Mouse (Mus musculus) CH12.LX (cell line): Measurements from ENCODE around the gene Fxyd2. TPM values are rescaled to one million over a fixed set of nuclear protein-coding genes. Genes with fewer than 3 reads are reported as not detected.

Source experiments
- DNase-seq: peaks from one replicate; pipeline ENCODE4 v3.0.0-alpha.2; 2013; ENCODE audit errors: extremely low read depth
- H3K27ac ChIP-seq: 2 replicates; pipeline ENCODE4 v1.5.1; 2012; ENCODE audit warnings: low read depth, mild to moderate bottlenecking, control low read depth, moderate library complexity; ENCODE audit not compliant: insufficient read depth
- H3K27me3 ChIP-seq: replicated peaks from 2 replicates; pipeline ENCODE3; 2012; ENCODE audit warnings: inconsistent platforms
- H3K36me3 ChIP-seq, 2 experiments: replicated peaks in 1 of 2; 2 replicates each; pipeline versions ENCODE3 to v1.6.1; 2012; ENCODE audit warnings: inconsistent platforms in 1 of 2, low read length in 1 of 2, mild to moderate bottlenecking in 1 of 2, mixed read lengths in 1 of 2, moderate library complexity in 1 of 2; ENCODE audit not compliant: control insufficient read depth in 1 of 2, insufficient read depth in 1 of 2
- H3K4me1 ChIP-seq, 2 experiments: 2 replicates each; pipeline ENCODE4 v1.6.1; 2012; ENCODE audit warnings: inconsistent platforms in 1 of 2, moderate library complexity in 1 of 2; ENCODE audit not compliant: insufficient read depth in 2 of 2, control insufficient read depth in 1 of 2
- H3K4me2 ChIP-seq: 2 replicates; pipeline ENCODE4 v1.6.1; 2012; ENCODE audit warnings: low read depth, mild to moderate bottlenecking, control low read depth; ENCODE audit not compliant: poor library complexity, insufficient read depth, severe bottlenecking
- H3K4me3 ChIP-seq, 3 experiments: fragments of 150-350 bp in 1 of 3; sonication (generic) in 1 of 3; replicated peaks in 1 of 3; 2 replicates each; pipeline versions ENCODE3 to v1.5.1; 2011 to 2012; ENCODE audit warnings: low read depth in 2 of 3, low read length in 2 of 3, mild to moderate bottlenecking in 2 of 3, moderate library complexity in 2 of 3, control low read depth in 1 of 3, improper control_type of control experiment in 1 of 3, inconsistent platforms in 1 of 3, mixed read lengths in 1 of 3; ENCODE audit not compliant: poor library complexity in 1 of 3
- H3K79me2 ChIP-seq: replicated peaks from 2 replicates; pipeline ENCODE4 v1.6.1; 2012; ENCODE audit warnings: mild to moderate bottlenecking, moderate library complexity; ENCODE audit not compliant: control insufficient read depth, poor library complexity, insufficient read depth, severe bottlenecking; ENCODE audit errors: extremely low read depth
- H3K9ac ChIP-seq: 2 replicates; pipeline ENCODE4 v1.6.1; 2012; ENCODE audit warnings: low read depth, mild to moderate bottlenecking, control low read depth, moderate library complexity; ENCODE audit not compliant: insufficient read depth
- H3K9me3 ChIP-seq: replicated peaks from 2 replicates; pipeline ENCODE3; 2012; ENCODE audit warnings: low read length, inconsistent platforms, mixed read lengths
- CHD1 ChIP-seq: IDR thresholded peaks from 2 replicates; pipeline ENCODE4 v1.6.1; 2012; ENCODE audit warnings: low read depth, low read length, improper control_type of control experiment, inconsistent platforms
- EP300 ChIP-seq: IDR thresholded peaks from 2 replicates; pipeline ENCODE4 v1.6.1; 2011; ENCODE audit warnings: low read length, improper control_type of control experiment
- GABPA ChIP-seq: IDR thresholded peaks from 2 replicates; pipeline ENCODE4 v1.6.1; 2012; ENCODE audit warnings: low read depth, low read length, improper control_type of control experiment, inconsistent platforms; ENCODE audit not compliant: insufficient replicate concordance
- IRF4 ChIP-seq: IDR thresholded peaks from 2 replicates; pipeline ENCODE4 v1.6.1; 2014; ENCODE audit warnings: low read depth, mild to moderate bottlenecking, inconsistent platforms, low read length, improper control_type of control experiment
- MAFK ChIP-seq: IDR thresholded peaks from 2 replicates; pipeline ENCODE4 v1.6.1; 2011; ENCODE audit warnings: low read length, improper control_type of control experiment; ENCODE audit not compliant: insufficient replicate concordance
- MAX ChIP-seq: IDR thresholded peaks from 2 replicates; pipeline ENCODE4 v1.6.1; 2011; ENCODE audit warnings: low read length, improper control_type of control experiment
- MAZ ChIP-seq: IDR thresholded peaks from 2 replicates; pipeline ENCODE4 v1.6.1; 2012; ENCODE audit warnings: low read depth, mild to moderate bottlenecking, inconsistent platforms, low read length, improper control_type of control experiment, moderate library complexity
- MXI1 ChIP-seq: IDR thresholded peaks from 2 replicates; pipeline ENCODE4 v1.6.1; 2011; ENCODE audit warnings: mild to moderate bottlenecking, low read depth, low read length, improper control_type of control experiment
- NELFE ChIP-seq: IDR thresholded peaks from 2 replicates; pipeline ENCODE4 v1.6.1; 2011; ENCODE audit warnings: low read depth, low read length, improper control_type of control experiment
- POLR2A ChIP-seq: IDR thresholded peaks from 2 replicates; pipeline ENCODE4 v1.6.1; 2011; ENCODE audit warnings: low read depth, mild to moderate bottlenecking, improper control_type of control experiment, low read length
- POLR2AphosphoS2 ChIP-seq: IDR thresholded peaks from 2 replicates; pipeline ENCODE4 v1.6.1; 2011; ENCODE audit warnings: low read depth, low read length, improper control_type of control experiment
- RAD21 ChIP-seq: IDR thresholded peaks from 2 replicates; pipeline ENCODE4 v1.6.1; 2011; ENCODE audit warnings: low read depth, mild to moderate bottlenecking, low read length, improper control_type of control experiment, moderate library complexity
- TBP ChIP-seq: conservative IDR thresholded peaks from 2 replicates; pipeline ENCODE4 v1.6.1; 2011; ENCODE audit warnings: low read depth, low read length, improper control_type of control experiment
- TCF12 ChIP-seq: IDR thresholded peaks from 2 replicates; pipeline ENCODE4 v1.6.1; 2014; ENCODE audit warnings: low read depth, mild to moderate bottlenecking, inconsistent platforms, low read length, improper control_type of control experiment
- USF1 ChIP-seq: IDR thresholded peaks from 2 replicates; pipeline ENCODE4 v1.6.1; 2014; ENCODE audit warnings: low read depth, mild to moderate bottlenecking, inconsistent platforms, low read length, improper control_type of control experiment
- USF2 ChIP-seq: conservative IDR thresholded peaks from 2 replicates; pipeline ENCODE4 v1.6.1; 2011; ENCODE audit warnings: low read depth, low read length, improper control_type of control experiment
- ZKSCAN1 ChIP-seq: IDR thresholded peaks from 2 replicates; pipeline ENCODE4 v1.6.1; 2012; ENCODE audit warnings: low read depth, inconsistent platforms, low read length, improper control_type of control experiment, borderline replicate concordance
- ZMIZ1 ChIP-seq: IDR thresholded peaks from 2 replicates; pipeline ENCODE4 v1.6.1; 2012; ENCODE audit warnings: low read depth, mild to moderate bottlenecking, inconsistent platforms, low read length, improper control_type of control experiment
- dilution Hi-C: fragments of 300-500 bp; cut with MboI; formaldehyde crosslinking; loops from 2 replicates; pipeline ENCODE4 v1.14.3; 2020; ENCODE audit warnings: low sequenced_read_pairs; ENCODE audit not compliant: extremely low pct_unique_long_range_greater_than_20kb, extremely low pct_ligation_motif_present
- in situ Hi-C: fragments of 300-500 bp; cut with MboI; formaldehyde crosslinking; loops from 3 replicates; pipeline ENCODE4 v1.14.3; 2019; ENCODE audit warnings: low sequenced_read_pairs, low pct_ligation_motif_present, low pct_unique_long_range_greater_than_20kb, mixed read lengths
- polyA plus RNA-seq: library from polyadenylated mRNA; unstranded; fragments of >175 nt; gene quantifications from 2 replicates; pipeline ENCODE4 v1.2.1, GENCODE M21; 2012; ENCODE audit warnings: low read depth; ENCODE audit not compliant: insufficient read length
- total RNA-seq, 2 experiments: library from RNA; depleted of rRNA; stranded (reverse); fragments of 300-350 nt in 1 of 2; fragments of >200 nt in 1 of 2; gene quantifications; 2 replicates each; pipeline ENCODE4 v1.2.3; 2012 to 2014

Gene Fxyd2
- total and polyA plus RNA-seq, 3 experiments, result not detected

- H3K9ac ChIP-seq, result no peak overlapping the region
- H3K4me1 ChIP-seq, result no peaks in the 10 kb centered on the region
- H3K36me3 ChIP-seq, result no peaks in the 10 kb centered on the region
- TF ChIP-seq USF2 (no peak), TCF12 (no peak), MAZ (no peak)
- H3K9me3 ChIP-seq, result no peaks in the 10 kb centered on the region
- no peak for DNase-seq
- H3K79me2 ChIP-seq, result no peaks in the 10 kb centered on the region
- no peak overlapping the region for H3K27ac ChIP-seq
- no peak overlapping the region for H3K4me2 ChIP-seq
- H3K27me3 ChIP-seq, result peaks cover 33% of the 10 kb centered on the region
- no peak overlapping the region for H3K4me3 ChIP-seq
- in situ Hi-C loops, result no loop called here
- dilution Hi-C loops, result no loop called here
Observed at GRCm38 (mm10) chr9:45355192-45355591, 44.3 kb upstream of the Fxyd2 start.

GRCm38 (mm10) chr9:45358356-45358755, 41.1 kb upstream of the Fxyd2 start:
- no peak overlapping the region for H3K4me3 ChIP-seq
- H3K4me1 ChIP-seq, result no peaks in the 10 kb centered on the region
- H3K36me3 ChIP-seq, result no peaks in the 10 kb centered on the region
- dilution Hi-C loops, result no loop called here
- in situ Hi-C loops, result no loop called here
- H3K27me3 ChIP-seq, result peaks cover 54% of the 10 kb centered on the region
- TF ChIP-seq TCF12 (no peak), IRF4 (no peak), EP300 (no peak), USF1 (no peak), MAZ (no peak), POLR2A (no peak), MAX (no peak), NELFE (no peak), POLR2AphosphoS2 (no peak), ZMIZ1 (no peak), TBP (no peak), ZKSCAN1 (no peak), CHD1 (no peak), GABPA (no peak), MAFK (no peak), RAD21 (no peak), MXI1 (no peak), USF2 (no peak)
- no peaks in the 10 kb centered on the region for H3K9me3 ChIP-seq
- no peak for DNase-seq
- H3K27ac ChIP-seq, result no peak overlapping the region
- H3K9ac ChIP-seq, result no peak overlapping the region
- H3K4me2 ChIP-seq, result no peak overlapping the region
- H3K79me2 ChIP-seq, result no peaks in the 10 kb centered on the region
